Mouse (Mus musculus) neural tube, embryonic 13.5 days (tissue): ENCODE results near the gene Hk3. TPM values are rescaled to one million over a fixed set of nuclear protein-coding genes. Genes with fewer than 3 reads are reported as not detected.

Experiments used
- ATAC-seq: fragments of 200-750 bp; cut with Nextera tagmentation; 2 replicates; pipeline ENCODE4 v1.8.0; 2017; ENCODE audit warnings: low read depth, mild to moderate bottlenecking, moderate TSS enrichment, moderate library complexity
- H3K27ac ChIP-seq: fragments of 300-500 bp; sonication (generic); replicated peaks from 2 replicates; pipeline ENCODE4 v1.5.1; 2015; ENCODE audit warnings: moderate library complexity, mild to moderate bottlenecking, inconsistent platforms
- H3K27me3 ChIP-seq: fragments of 300-500 bp; sonication (generic); 2 replicates; pipeline ENCODE4 v1.6.1; 2015; ENCODE audit warnings: mild to moderate bottlenecking, inconsistent platforms
- H3K36me3 ChIP-seq: fragments of 300-500 bp; sonication (generic); 2 replicates; pipeline ENCODE4 v1.6.1; 2015; ENCODE audit warnings: mild to moderate bottlenecking, inconsistent platforms
- H3K4me1 ChIP-seq: fragments of 300-500 bp; sonication (generic); replicated peaks from 2 replicates; pipeline ENCODE4 v1.6.1; 2015; ENCODE audit warnings: inconsistent platforms
- H3K4me2 ChIP-seq: fragments of 300-500 bp; sonication (generic); 2 replicates; pipeline ENCODE4 v1.6.1; 2015; ENCODE audit warnings: inconsistent platforms, mild to moderate bottlenecking, moderate library complexity
- H3K4me3 ChIP-seq: fragments of 300-500 bp; sonication (generic); 2 replicates; pipeline ENCODE4 v1.5.1; 2015; ENCODE audit warnings: mild to moderate bottlenecking, inconsistent platforms
- H3K9ac ChIP-seq: fragments of 300-500 bp; sonication (generic); 2 replicates; pipeline ENCODE4 v1.6.1; 2015; ENCODE audit warnings: moderate library complexity, mild to moderate bottlenecking, inconsistent platforms
- H3K9me3 ChIP-seq: fragments of 300-500 bp; sonication (generic); 2 replicates; pipeline ENCODE4 v1.6.1; 2016; ENCODE audit warnings: inconsistent platforms
- WGBS: fragments of 180-500 bp; shearing (Covaris S2); methylation state at CpG from one replicate; pipeline ENCODE4 v1.1.7; 2015; 5-methylcytosine and 5-hydroxymethylcytosine counted together
- polyA plus RNA-seq: library from polyadenylated mRNA; unstranded; fragments of >200 nt; fragmentation: Nextera tagmentation; extraction: Ambion mirVana; gene quantifications from 2 replicates; pipeline ENCODE4 v1.2.1, GENCODE M21; 2015

Hk3 gene
- polyA plus RNA-seq, 1 experiment from 2014 or later = 1.1 TPM

- 39% methylated on average over 14 of the region's 14 CpGs for WGBS
- Histone ChIP-seq H3K4me1 (peaks cover 59% of the 10 kb centered on the region), H3K4me2 (no peak overlapping the region), H3K36me3 (no peaks in the 10 kb centered on the region), H3K4me3 (no peak overlapping the region), H3K9me3 (no peaks in the 10 kb centered on the region), H3K9ac (no peak overlapping the region), H3K27me3 (peaks cover 21% of the 10 kb centered on the region), H3K27ac (no peak overlapping the region)
- ATAC-seq = no peak
These were observed 50.5 kb downstream of the Hk3 start for GRCm38 (mm10) chr13:54970521-54971247.

- no peak overlapping the region for H3K9ac ChIP-seq
- no peaks in the 10 kb centered on the region for H3K36me3 ChIP-seq
- no peaks in the 10 kb centered on the region for H3K9me3 ChIP-seq
- H3K4me2 ChIP-seq = no peak overlapping the region
- peaks cover 21% of the 10 kb centered on the region for H3K27me3 ChIP-seq
- WGBS = 41% methylated on average over 9 of the region's 9 CpGs
- no peak overlapping the region for H3K4me3 ChIP-seq
- H3K4me1 ChIP-seq = peaks cover 54% of the 10 kb centered on the region
- ATAC-seq = no peak
- no peak overlapping the region for H3K27ac ChIP-seq
These were observed 51.7 kb downstream of the Hk3 start for GRCm38 (mm10) chr13:54969513-54969912.

- Histone ChIP-seq H3K27me3 (peaks cover 21% of the 10 kb centered on the region), H3K4me3 (no peak overlapping the region), H3K9ac (no peak overlapping the region), H3K36me3 (no peaks in the 10 kb centered on the region), H3K4me1 (peaks cover 63% of the 10 kb centered on the region), H3K27ac (0 out of 2 replicates have a peak overlapping the region, but pooled peaks have one; percentile 59), H3K4me2 (no peak overlapping the region), H3K9me3 (no peaks in the 10 kb centered on the region)
- no peak for ATAC-seq
- WGBS = 78% methylated on average over 5 of the region's 5 CpGs
These were observed 52.5 kb downstream of the Hk3 start for GRCm38 (mm10) chr13:54968636-54969035.

GRCm38 (mm10) chr13:54967501-54967900, 53.7 kb downstream of the Hk3 start:
- H3K9me3 ChIP-seq = no peaks in the 10 kb centered on the region
- no peaks in the 10 kb centered on the region for H3K36me3 ChIP-seq
- H3K4me2 ChIP-seq = no peak overlapping the region
- H3K4me3 ChIP-seq = no peak overlapping the region
- peak overlapping the region; percentile 59; the same call in 1 of the 2 replicates for H3K27ac ChIP-seq
- peaks cover 21% of the 10 kb centered on the region for H3K27me3 ChIP-seq
- 34% methylated on average over 11 of the region's 11 CpGs for WGBS
- peak overlapping the region; percentile 26; the same call in 1 of the 2 replicates for H3K9ac ChIP-seq
- ATAC-seq = no peak
- peaks cover 66% of the 10 kb centered on the region for H3K4me1 ChIP-seq

- whole genome bisulfite sequencing = 87% methylated on average over 6 of the region's 6 CpGs
- Histone ChIP-seq H3K36me3 (no peaks in the 10 kb centered on the region), H3K4me1 (peaks cover 64% of the 10 kb centered on the region), H3K9me3 (no peaks in the 10 kb centered on the region), H3K4me3 (no peak overlapping the region), H3K27me3 (peaks cover 25% of the 10 kb centered on the region), H3K4me2 (no peak overlapping the region), H3K27ac (0 out of 2 replicates have a peak overlapping the region, but pooled peaks have one; percentile 56), H3K9ac (no peak overlapping the region)
- ATAC-seq = no peak
These were observed 55.9 kb downstream of the Hk3 start for GRCm38 (mm10) chr13:54965256-54965655.

GRCm38 (mm10) chr13:54960491-54960890, 60.7 kb downstream of the Hk3 start:
- H3K4me1 ChIP-seq = peaks cover 53% of the 10 kb centered on the region
- no peak overlapping the region for H3K4me2 ChIP-seq
- H3K27ac ChIP-seq = no peak overlapping the region
- 0 out of 2 replicates have a peak overlapping the region, but pooled peaks have one; percentile 31 for H3K9ac ChIP-seq
- H3K36me3 ChIP-seq = no peaks in the 10 kb centered on the region
- ATAC-seq = no peak
- H3K9me3 ChIP-seq = no peaks in the 10 kb centered on the region
- H3K27me3 ChIP-seq = peaks cover 33% of the 10 kb centered on the region
- no peak overlapping the region for H3K4me3 ChIP-seq
- 77% methylated on average over 3 of the region's 3 CpGs for WGBS

GRCm38 (mm10) chr13:54959842-54960241, 61.3 kb downstream of the Hk3 start:
- 35% methylated on average over 6 of the region's 6 CpGs for WGBS
- H3K27ac ChIP-seq = peak overlapping the region; percentile 54; the same call in 1 of the 2 replicates
- H3K9ac ChIP-seq = peak overlapping the region; percentile 31; the same call in 1 of the 2 replicates
- H3K4me1 ChIP-seq = peaks cover 57% of the 10 kb centered on the region
- no peak overlapping the region for H3K4me3 ChIP-seq
- H3K27me3 ChIP-seq = peaks cover 39% of the 10 kb centered on the region
- no peak for ATAC-seq
- H3K9me3 ChIP-seq = no peaks in the 10 kb centered on the region
- peak overlapping the region; percentile 4; the same call in 1 of the 2 replicates for H3K4me2 ChIP-seq
- H3K36me3 ChIP-seq = no peaks in the 10 kb centered on the region

GRCm38 (mm10) chr13:54959059-54959701, 62.0 kb downstream of the Hk3 start:
- peak overlapping the region; percentile 4; the same call in 1 of the 2 replicates for H3K4me2 ChIP-seq
- peak overlapping the region; percentile 31; the same call in 1 of the 2 replicates for H3K9ac ChIP-seq
- H3K9me3 ChIP-seq = no peaks in the 10 kb centered on the region
- peak overlapping the region; percentile 54; the same call in 1 of the 2 replicates for H3K27ac ChIP-seq
- no peaks in the 10 kb centered on the region for H3K36me3 ChIP-seq
- H3K4me1 ChIP-seq = peaks cover 51% of the 10 kb centered on the region
- peaks cover 46% of the 10 kb centered on the region for H3K27me3 ChIP-seq
- ATAC-seq = no peak
- H3K4me3 ChIP-seq = no peak overlapping the region
- 44% methylated on average over 15 of the region's 15 CpGs for WGBS

GRCm38 (mm10) chr13:54957281-54957680, 63.9 kb downstream of the Hk3 start:
- Histone ChIP-seq H3K4me3 (no peak overlapping the region), H3K27me3 (peaks cover 65% of the 10 kb centered on the region), H3K36me3 (no peaks in the 10 kb centered on the region), H3K9me3 (no peaks in the 10 kb centered on the region), H3K4me2 (no peak overlapping the region), H3K4me1 (peaks cover 50% of the 10 kb centered on the region), H3K9ac (no peak overlapping the region), H3K27ac (no peak overlapping the region)
- WGBS = 75% methylated on average over 7 of the region's 7 CpGs
- no peak for ATAC-seq

Other genes starting within 250 kb of the Hk3 start
- not detected in 2 replicates for gene Eif4e1b, start 237.4 kb downstream of the Hk3 start, polyA plus RNA-seq
- gene Tspan17, start 232.0 kb downstream of the Hk3 start, polyA plus RNA-seq = 69.2 and 80.8 TPM in 2 replicates
- gene Unc5a, start 72.0 kb downstream of the Hk3 start, polyA plus RNA-seq = 9.0 and 10.4 TPM in 2 replicates
- 17.1 and 19.8 TPM in 2 replicates for gene Uimc1, start 78.9 kb upstream of the Hk3 start, polyA plus RNA-seq
- 23.5 and 25.3 TPM in 2 replicates for gene Zfp346, start 83.9 kb upstream of the Hk3 start, polyA plus RNA-seq
- not detected in 2 replicates for gene Gm17617, start 112.2 kb upstream of the Hk3 start, polyA plus RNA-seq
- 1.1 and 1.9 TPM in 2 replicates for gene Fgfr4, start 131.3 kb upstream of the Hk3 start, polyA plus RNA-seq
- 58.1 and 62.2 TPM in 2 replicates for gene Nsd1, start 188.4 kb upstream of the Hk3 start, polyA plus RNA-seq